Mouse (Mus musculus): ENCODE results near the gene Ccl28. TPM values are rescaled to one million over a fixed set of nuclear protein-coding genes. Genes with fewer than 3 reads are reported as not detected.
"Not testable (repeated sequence)": the region's sequence is repeated elsewhere in the genome, so short reads cannot be mapped to it uniquely, and the experiment has no call there.

Ccl28 gene
- polyA plus RNA-seq, 1 experiment from 2014 or later: not detected

GRCm38 (mm10) chr13:119648891-119649698 is 25.5 kb downstream of the Ccl28 start:
- 55% methylated on average over 15 of the region's 15 CpGs for WGBS (ENCODE audit: insufficient replicate concordance)
- no peak overlapping the region for H3K27ac ChIP-seq (ENCODE audit: low read depth)
- no peak overlapping the region for H3K4me2 ChIP-seq (ENCODE audit: low read depth, low read length)
- ATAC-seq: peak; percentile 50
- no peaks in the 10 kb centered on the region for H3K36me3 ChIP-seq (replicated peaks; ENCODE audit: insufficient read depth, low read length)
- H3K9me3 ChIP-seq (ENCODE audit: low read length): no peaks in the 10 kb centered on the region
- no peak for DNase-seq
- no peak overlapping the region for H3K4me3 ChIP-seq (ENCODE audit: low read depth, low read length)
- TF ChIP-seq EP300 (IDR thresholded peaks at IDR 0.05; ENCODE audit: low read depth): no peak
- no peak for TF ChIP-seq CTCF (IDR thresholded peaks at IDR 0.05; ENCODE audit: low read depth)
- no peak overlapping the region for H3K9ac ChIP-seq (replicated peaks)
- no peaks in the 10 kb centered on the region for H3K27me3 ChIP-seq (ENCODE audit: insufficient read depth, low read length)
- H3K4me1 ChIP-seq (ENCODE audit: insufficient read depth): no peaks in the 10 kb centered on the region

- Histone ChIP-seq H3K9me3 (ENCODE audit: low read length) (no peaks in the 10 kb centered on the region), H3K4me3 (ENCODE audit: low read depth, low read length) (no peak overlapping the region), H3K27ac (ENCODE audit: low read depth) (no peak overlapping the region), H3K36me3 (replicated peaks; ENCODE audit: insufficient read depth, low read length) (no peaks in the 10 kb centered on the region), H3K4me2 (ENCODE audit: low read depth, low read length) (no peak overlapping the region), H3K4me1 (ENCODE audit: insufficient read depth) (no peaks in the 10 kb centered on the region), H3K9ac (replicated peaks) (no peak overlapping the region), H3K27me3 (ENCODE audit: insufficient read depth, low read length) (no peaks in the 10 kb centered on the region)
- ATAC-seq (no peak), DNase-seq (no peak)
- TF ChIP-seq CTCF (IDR thresholded peaks at IDR 0.05; ENCODE audit: low read depth) (no peak), EP300 (IDR thresholded peaks at IDR 0.05; ENCODE audit: low read depth) (no peak)
- WGBS (ENCODE audit: insufficient replicate concordance): 71% methylated on average over 1 of the region's 1 CpGs
These were observed 26.1 kb downstream of the Ccl28 start for GRCm38 (mm10) chr13:119649699-119650046.

GRCm38 (mm10) chr13:119654734-119655133 is 31.1 kb downstream of the Ccl28 start:
- TF ChIP-seq EP300 (IDR thresholded peaks at IDR 0.05; ENCODE audit: low read depth) (no peak), CTCF (IDR thresholded peaks at IDR 0.05; ENCODE audit: low read depth) (no peak)
- Histone ChIP-seq H3K4me2 (ENCODE audit: low read depth, low read length) (no peak overlapping the region), H3K36me3 (replicated peaks; ENCODE audit: insufficient read depth, low read length) (no peaks in the 10 kb centered on the region), H3K27me3 (ENCODE audit: insufficient read depth, low read length) (no peaks in the 10 kb centered on the region), H3K9me3 (ENCODE audit: low read length) (no peaks in the 10 kb centered on the region), H3K9ac (replicated peaks) (no peak overlapping the region), H3K4me1 (ENCODE audit: insufficient read depth) (no peaks in the 10 kb centered on the region), H3K27ac (ENCODE audit: low read depth) (no peak overlapping the region), H3K4me3 (ENCODE audit: low read depth, low read length) (no peak overlapping the region)
- DNase-seq (no peak), ATAC-seq (no peak)
- WGBS (ENCODE audit: insufficient replicate concordance): 81% methylated on average over 2 of the region's 2 CpGs

- TF ChIP-seq CTCF (IDR thresholded peaks at IDR 0.05; ENCODE audit: low read depth) (no peak), EP300 (IDR thresholded peaks at IDR 0.05; ENCODE audit: low read depth) (no peak)
These were observed 32.6 kb downstream of the Ccl28 start for GRCm38 (mm10) chr13:119656246-119656645.

GRCm38 (mm10) chr13:119656846-119657416 is 33.3 kb downstream of the Ccl28 start:
- 67% methylated on average over 6 of the region's 6 CpGs for WGBS (ENCODE audit: insufficient replicate concordance)
- Histone ChIP-seq H3K9ac (replicated peaks) (no peak overlapping the region), H3K27ac (ENCODE audit: low read depth) (no peak overlapping the region), H3K36me3 (replicated peaks; ENCODE audit: insufficient read depth, low read length) (no peaks in the 10 kb centered on the region), H3K9me3 (ENCODE audit: low read length) (no peaks in the 10 kb centered on the region), H3K4me1 (ENCODE audit: insufficient read depth) (no peaks in the 10 kb centered on the region), H3K27me3 (ENCODE audit: insufficient read depth, low read length) (no peaks in the 10 kb centered on the region), H3K4me2 (ENCODE audit: low read depth, low read length) (no peak overlapping the region), H3K4me3 (ENCODE audit: low read depth, low read length) (no peak overlapping the region)
- ATAC-seq (no peak), DNase-seq (no peak)
- TF ChIP-seq CTCF (IDR thresholded peaks at IDR 0.05; ENCODE audit: low read depth) (no peak), EP300 (IDR thresholded peaks at IDR 0.05; ENCODE audit: low read depth) (no peak)

More at GRCm38 (mm10) chr13:119656246-119656645, 32.6 kb downstream of the Ccl28 start:
- H3K4me1 ChIP-seq (ENCODE audit: insufficient read depth): no peaks in the 10 kb centered on the region
- no peaks in the 10 kb centered on the region for H3K27me3 ChIP-seq (ENCODE audit: insufficient read depth, low read length)
- WGBS (ENCODE audit: insufficient replicate concordance): 75% methylated on average over 2 of the region's 2 CpGs
- no peaks in the 10 kb centered on the region for H3K9me3 ChIP-seq (ENCODE audit: low read length)
- H3K27ac ChIP-seq (ENCODE audit: low read depth): no peak overlapping the region
- DNase-seq (no peak), ATAC-seq (no peak)
- H3K9ac ChIP-seq (replicated peaks): no peak overlapping the region
- H3K36me3 ChIP-seq (replicated peaks; ENCODE audit: insufficient read depth, low read length): no peaks in the 10 kb centered on the region
- no peak overlapping the region for H3K4me2 ChIP-seq (ENCODE audit: low read depth, low read length)
- no peak overlapping the region for H3K4me3 ChIP-seq (ENCODE audit: low read depth, low read length)

GRCm38 (mm10) chr13:119661420-119661819 is 37.8 kb downstream of the Ccl28 start:
- not testable (repeated sequence) for H3K4me1 ChIP-seq (ENCODE audit: insufficient read depth); H3K9ac ChIP-seq (replicated peaks); H3K4me2 ChIP-seq (ENCODE audit: low read depth, low read length); DNase-seq; H3K9me3 ChIP-seq (ENCODE audit: low read length); H3K4me3 ChIP-seq (ENCODE audit: low read depth, low read length); ATAC-seq; H3K36me3 ChIP-seq (replicated peaks; ENCODE audit: insufficient read depth, low read length); H3K27ac ChIP-seq (ENCODE audit: low read depth); H3K27me3 ChIP-seq (ENCODE audit: insufficient read depth, low read length)
- peak; percentile 13; the same call in 1 of the 2 replicates for TF ChIP-seq CTCF (IDR thresholded peaks at IDR 0.05; ENCODE audit: low read depth)
- WGBS (ENCODE audit: insufficient replicate concordance): 72% methylated on average over 4 of the region's 9 CpGs

Measured in liver, postnatal 0 days (tissue).